Mouse (Mus musculus) CD4-positive naive resting alpha-beta T cell, adult 57 days (primary cell): ENCODE measurements around the gene Ccdc57. TPM values are rescaled to one million over a fixed set of nuclear protein-coding genes. Genes with fewer than 3 reads are reported as not detected.

Experiments
- total RNA-seq: library from RNA; stranded (reverse); gene quantifications from one replicate; pipeline ENCODE4 v1.2.4, GENCODE M21; 2023

The Ccdc57 gene
- total RNA-seq, result 0.50 TPM

DNA sequence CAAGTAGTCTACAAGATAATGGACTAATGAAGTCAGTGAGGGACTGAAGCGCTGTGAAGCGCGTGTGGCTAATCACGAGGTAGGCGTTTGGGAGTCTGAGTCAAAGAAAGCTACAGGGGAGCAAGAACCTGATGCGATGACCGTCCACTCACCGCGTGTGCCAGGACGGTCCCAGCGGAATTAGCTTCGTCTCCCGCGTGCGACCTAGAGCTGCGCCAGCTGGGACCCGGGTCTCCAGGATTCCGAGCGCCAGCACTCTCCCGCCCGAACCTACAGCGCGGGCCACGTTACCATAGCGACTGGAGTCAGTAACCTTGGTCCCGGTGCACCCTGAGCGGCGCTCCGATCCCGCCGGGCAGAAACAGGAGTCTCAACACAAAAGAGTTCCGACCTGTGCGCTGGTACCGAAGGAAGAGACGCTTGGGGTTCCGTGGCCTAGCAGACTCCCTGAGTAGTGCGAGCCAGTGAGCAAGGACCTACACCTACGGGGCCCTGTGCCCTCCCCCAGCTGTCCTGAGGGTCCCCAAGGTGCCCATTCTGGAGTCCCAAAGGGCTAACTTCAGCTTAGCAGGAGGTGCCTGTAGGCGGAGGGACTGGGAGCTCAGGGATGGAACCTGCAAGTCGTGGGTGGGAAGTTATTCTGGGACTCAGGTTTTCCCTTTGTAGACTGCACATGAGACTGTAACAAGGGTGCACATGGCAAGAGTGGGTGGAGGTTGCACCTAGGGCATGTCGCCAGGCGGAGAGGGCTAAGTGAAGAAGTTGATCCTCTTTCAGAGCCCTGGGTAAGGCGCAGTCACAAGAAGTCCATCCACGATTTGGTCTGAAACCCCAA is at the start of gene Ccdc57:
Gene Ccdc57 (minus strand): TSS at position 309 of the 835 bp plus-strand sequence.

DNA sequence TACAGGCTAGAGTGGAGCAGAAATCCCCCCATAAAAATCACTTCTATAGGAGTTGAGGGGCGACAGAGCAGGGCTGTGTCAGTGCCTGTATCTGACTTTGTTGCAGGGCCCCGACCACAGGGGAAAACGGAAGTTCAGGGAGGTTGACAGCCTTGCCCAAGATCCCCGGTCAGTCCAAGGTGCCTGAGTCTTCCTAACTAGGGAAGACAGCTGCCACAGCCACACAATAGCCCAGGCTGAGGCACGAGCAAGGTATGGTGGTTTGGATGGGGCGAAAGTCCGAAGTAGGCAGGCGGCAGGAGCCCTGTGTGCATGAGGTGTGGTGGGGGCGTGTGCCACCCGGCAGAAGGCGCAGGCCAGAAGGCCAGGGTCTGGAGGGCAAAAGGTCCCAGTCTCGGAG is 15.7 kb upstream of the Ccdc57 start, which contains the start of gene Slc16a3:
Gene Slc16a3 (plus strand): TSS at position 153 of the 400 bp plus-strand sequence.

DNA sequence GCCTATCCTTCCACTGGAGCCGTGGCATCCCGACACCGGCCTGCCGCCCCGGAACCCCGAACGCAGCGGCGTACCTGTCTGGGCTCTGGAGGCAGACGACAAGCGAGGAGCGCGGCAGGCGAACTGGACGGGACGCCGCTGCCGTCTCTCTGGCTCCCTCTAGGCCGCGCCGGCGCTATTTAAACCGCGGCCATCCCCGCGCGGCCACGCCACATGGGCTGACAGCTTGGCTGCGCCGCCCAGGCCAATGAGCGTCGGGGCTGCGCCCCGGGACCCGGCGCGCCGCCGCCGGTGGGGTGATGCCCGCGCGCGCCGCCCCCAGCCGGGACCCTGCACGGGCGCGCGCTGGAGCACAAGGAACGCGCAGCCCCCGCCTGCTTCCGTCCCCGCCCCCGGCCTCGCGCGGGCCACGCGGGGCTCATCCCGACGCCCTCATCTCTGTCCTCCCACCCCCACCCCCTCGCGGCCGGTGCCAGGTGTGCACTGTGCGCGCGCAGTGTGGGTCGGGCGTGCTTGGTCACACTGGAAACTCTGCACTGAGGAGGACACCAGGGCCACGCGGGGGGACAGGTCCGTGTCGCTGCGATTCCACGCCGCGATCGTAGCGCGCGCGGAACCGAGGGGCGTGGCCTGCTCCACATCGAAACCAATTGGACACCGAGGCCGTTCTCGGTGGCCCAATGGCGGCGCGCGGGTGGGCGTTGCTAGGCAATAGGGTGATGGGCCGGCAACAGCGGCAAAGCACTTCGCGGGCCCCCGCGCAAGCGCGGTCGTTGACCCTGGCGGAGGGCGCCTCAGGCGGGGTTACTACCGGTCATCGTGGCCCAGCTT is 108.5 kb downstream of the Ccdc57 start, which contains the start of gene Fasn:
Gene Fasn (minus strand): TSS at position 592 of the 831 bp plus-strand sequence.

DNA sequence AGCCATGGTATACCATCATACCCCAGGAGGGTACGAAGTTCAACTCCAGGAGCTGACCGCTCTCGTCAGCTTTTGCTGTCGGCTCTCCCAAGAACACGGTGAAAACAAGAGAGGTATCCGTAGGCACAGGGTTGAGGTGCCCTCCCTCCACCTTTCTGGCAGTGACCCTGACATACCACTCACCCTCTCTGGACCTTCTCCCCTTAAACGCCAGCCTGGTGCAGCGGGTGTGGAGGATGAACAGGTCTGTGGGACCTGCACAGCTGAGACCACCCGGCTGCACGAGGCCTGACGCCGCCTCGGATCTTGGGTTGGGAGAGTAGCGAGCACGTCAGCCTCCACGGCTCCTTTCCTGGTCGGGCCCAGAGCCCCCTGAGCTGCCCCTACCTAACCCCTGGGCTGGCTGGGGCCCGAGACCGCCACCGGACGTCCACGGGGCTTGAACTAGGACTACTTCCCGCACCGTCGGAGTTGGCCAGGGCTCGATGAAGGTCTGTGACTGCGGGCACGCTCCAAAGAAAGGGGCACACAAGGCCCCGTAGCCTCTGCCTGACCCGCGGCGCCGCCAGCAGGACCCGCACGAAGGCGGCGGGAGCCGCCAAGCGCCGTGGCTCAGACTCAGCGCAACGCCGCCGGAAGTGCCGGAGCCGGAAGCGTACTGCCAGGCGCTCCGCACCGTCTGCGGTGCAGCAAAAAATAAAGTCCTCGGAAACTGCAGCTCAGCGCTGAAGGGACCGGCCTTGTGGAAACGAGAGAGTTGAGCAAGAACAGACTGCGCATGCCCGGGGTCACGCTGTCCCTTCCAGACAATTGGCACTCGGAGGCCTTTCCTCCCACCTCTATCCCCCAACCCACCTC is 136.7 kb downstream of the Ccdc57 start, which contains the start of gene Dus1l:
Gene Dus1l (minus strand): TSS at position 648 of the 858 bp plus-strand sequence.

DNA sequence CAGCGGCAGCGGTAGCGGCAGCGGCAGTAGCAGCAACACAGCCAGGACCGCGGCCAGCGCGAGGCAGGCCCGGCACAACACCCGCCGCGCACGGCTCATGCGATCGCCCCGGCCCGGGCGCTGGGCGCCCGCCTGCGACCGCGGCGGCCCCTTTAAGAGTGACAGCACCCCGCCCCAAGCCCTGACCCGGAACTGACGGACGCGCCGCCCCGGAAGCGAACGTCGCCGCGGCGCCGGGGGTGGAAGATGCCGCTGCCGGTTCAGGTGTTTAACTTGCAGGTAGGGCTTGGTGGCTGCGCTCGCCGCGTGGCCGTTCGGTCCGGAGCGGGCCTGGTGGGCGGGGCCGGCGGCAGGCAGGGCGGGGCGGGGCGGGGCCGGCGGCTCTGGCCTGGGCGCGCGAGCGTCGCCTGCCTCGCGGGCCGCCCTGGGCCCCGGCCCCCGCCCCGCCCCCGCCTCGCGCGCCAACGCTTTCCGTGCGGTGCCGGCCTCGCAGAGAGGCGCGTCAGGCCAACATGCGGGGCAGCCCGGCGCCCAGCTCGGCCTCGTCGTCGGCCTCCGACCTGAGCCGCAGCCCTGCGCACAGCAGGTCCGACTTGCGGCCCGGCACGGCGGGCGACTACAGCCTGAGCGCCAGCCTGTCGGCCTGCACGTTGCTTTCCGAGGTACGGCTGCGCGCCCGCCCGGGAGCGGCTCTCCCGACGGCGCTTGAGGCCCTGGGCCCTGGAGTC is 148.4 kb downstream of the Ccdc57 start, which contains the start of the genes Rfng and Gps1:
Gene Rfng (minus strand): TSS at position 144 of the 728 bp plus-strand sequence.
Gene Gps1 (plus strand): TSS at position 209 of the 728 bp plus-strand sequence.

Other genes with a start within 250 kb of the Ccdc57 start
- gene Cenpx, start 219.1 kb downstream of the Ccdc57 start, total RNA-seq, result 37.5 TPM
- gene Lrrc45, start 218.9 kb downstream of the Ccdc57 start, total RNA-seq, result 33.3 TPM
- 1.1 TPM for gene Rac3, start 211.4 kb downstream of the Ccdc57 start, total RNA-seq
- 0.65 TPM for gene Dcxr, start 205.6 kb downstream of the Ccdc57 start, total RNA-seq
- not detected for gene Cbr2, start 200.8 kb downstream of the Ccdc57 start, total RNA-seq
- gene Hmga1b, start 170.1 kb downstream of the Ccdc57 start, total RNA-seq, result 30.9 TPM
- gene Rfng, start 148.7 kb downstream of the Ccdc57 start, total RNA-seq, result 12.4 TPM
- 64.3 TPM for gene Gps1, start 148.6 kb downstream of the Ccdc57 start, total RNA-seq
- gene Dus1l, start 136.5 kb downstream of the Ccdc57 start, total RNA-seq, result 61.8 TPM
- 160 TPM for gene Fasn, start 108.3 kb downstream of the Ccdc57 start, total RNA-seq
- gene Slc16a3, start 15.6 kb upstream of the Ccdc57 start, total RNA-seq, result 9.3 TPM
- gene Csnk1d, start 58.5 kb upstream of the Ccdc57 start, total RNA-seq, result 166 TPM
- gene Cd7, start 106.5 kb upstream of the Ccdc57 start, total RNA-seq, result 149 TPM
- gene Sectm1b, start 130.7 kb upstream of the Ccdc57 start, total RNA-seq, result not detected
- not detected for gene Sectm1a, start 148.3 kb upstream of the Ccdc57 start, total RNA-seq
- gene Tex19.2, start 185.8 kb upstream of the Ccdc57 start, total RNA-seq, result not detected
- gene Tex19.1, start 213.3 kb upstream of the Ccdc57 start, total RNA-seq, result not detected
- not detected for gene Uts2r, start 227.4 kb upstream of the Ccdc57 start, total RNA-seq